Mouse (Mus musculus): ENCODE data around the gene Xrcc4.
A peak's percentile ranks its signal among the peaks of the same experiment; 100 is the strongest.
"Not testable (repeated sequence)": the region's sequence is repeated elsewhere in the genome, so short reads cannot be mapped to it uniquely, and the experiment has no call there.

Gene Xrcc4

DNA sequence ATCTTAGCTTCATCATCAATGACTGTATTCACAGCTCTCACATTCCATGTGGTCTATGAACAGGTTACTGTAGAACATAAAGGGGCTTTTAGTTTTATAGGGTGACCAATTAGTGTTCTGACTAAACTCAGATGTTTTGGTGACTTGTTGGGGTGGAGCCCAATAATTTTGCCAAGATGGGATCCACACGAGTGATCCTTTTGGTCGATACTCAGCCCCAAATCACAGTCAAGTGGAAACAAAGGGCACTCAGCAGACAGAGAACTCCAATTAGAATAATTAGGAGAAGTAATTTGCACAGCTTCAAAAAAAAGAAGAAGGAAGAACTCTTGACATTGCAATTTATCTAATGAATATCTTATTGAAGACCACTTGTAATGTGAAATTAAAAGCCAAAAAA lies 274.9 kb downstream of the Xrcc4 start:
- no peak for DNase-seq (ENCODE audit: low spot score)

DNA sequence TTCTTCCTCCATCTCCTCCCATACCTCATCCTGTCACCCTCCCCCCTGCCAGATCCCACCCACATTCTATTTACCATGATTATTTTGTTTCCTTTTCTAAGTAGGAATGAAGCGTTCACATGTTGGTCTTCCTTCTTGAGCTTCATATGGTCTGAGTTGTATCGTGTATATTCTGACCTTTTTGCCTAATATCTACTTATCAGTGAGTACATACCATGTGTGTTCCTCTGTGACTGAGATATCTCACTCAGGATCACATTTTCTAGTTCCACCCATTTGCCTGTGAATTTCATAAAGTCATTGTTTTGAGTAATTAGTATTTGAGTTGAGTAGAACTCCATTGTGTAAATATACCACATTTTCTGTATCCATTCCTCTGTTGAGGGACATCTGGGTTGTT lies 277.2 kb downstream of the Xrcc4 start:
- no peak for DNase-seq (ENCODE audit: low spot score)

DNA sequence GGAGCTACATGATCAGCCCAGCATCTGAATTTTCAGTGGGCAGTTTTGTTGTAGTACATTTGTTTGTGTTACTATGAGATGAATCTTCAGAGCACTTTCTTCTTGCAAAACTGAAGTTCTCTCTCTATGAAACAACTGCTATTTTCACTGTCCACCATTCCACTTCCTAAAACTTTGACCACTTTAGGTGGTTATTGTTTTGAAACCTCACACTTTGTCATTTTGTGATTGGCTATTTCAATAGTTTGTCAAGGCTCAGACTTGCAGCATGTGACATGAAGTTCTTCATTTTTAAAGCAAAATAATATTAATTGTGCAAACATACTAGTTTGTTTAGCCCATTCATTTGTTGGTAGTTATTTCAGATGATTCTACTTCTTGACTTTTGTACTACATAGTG lies 280.4 kb downstream of the Xrcc4 start:
- no peak for DNase-seq (ENCODE audit: low spot score)

DNA sequence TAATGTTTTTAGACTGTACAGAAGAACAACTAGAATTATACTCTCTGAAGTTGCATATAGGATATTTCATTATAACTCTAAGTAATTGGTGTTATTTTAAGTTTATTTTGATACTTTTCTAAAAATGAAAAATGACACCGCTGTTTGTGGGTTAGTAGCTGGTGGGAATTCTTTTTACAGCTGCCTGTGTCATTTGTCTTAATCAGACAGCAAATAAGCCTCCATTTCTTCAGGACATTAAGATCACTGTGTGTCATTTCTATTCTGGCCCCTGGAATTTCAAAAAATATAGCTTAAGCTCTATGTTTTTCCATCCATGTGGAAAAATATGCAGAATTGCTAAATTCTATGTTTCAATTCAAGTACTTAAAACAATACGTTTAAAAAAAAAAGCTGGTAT lies 287.5 kb downstream of the Xrcc4 start:
- no peak for DNase-seq (ENCODE audit: low spot score)

DNA sequence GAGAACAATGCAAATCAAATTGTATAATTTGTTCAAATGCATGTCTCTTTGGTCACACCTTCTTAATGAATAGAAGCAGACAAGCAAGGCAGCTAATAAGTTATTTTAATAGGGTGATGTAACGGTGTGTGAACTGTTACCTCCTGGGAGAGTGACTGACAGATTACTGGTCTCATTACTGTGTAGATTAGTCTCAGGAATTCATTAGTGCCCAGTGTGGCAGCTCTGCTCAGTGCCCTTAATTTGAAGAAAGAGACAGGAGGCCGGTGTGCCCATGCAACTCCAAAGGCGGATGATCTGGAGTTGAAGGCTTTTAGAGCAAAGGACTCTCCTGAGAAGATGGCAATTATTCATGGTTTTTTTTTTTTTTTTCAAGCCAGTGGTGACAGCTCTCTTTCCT lies 291.7 kb downstream of the Xrcc4 start:
- DNase-seq (ENCODE audit: low spot score) = no peak

DNA sequence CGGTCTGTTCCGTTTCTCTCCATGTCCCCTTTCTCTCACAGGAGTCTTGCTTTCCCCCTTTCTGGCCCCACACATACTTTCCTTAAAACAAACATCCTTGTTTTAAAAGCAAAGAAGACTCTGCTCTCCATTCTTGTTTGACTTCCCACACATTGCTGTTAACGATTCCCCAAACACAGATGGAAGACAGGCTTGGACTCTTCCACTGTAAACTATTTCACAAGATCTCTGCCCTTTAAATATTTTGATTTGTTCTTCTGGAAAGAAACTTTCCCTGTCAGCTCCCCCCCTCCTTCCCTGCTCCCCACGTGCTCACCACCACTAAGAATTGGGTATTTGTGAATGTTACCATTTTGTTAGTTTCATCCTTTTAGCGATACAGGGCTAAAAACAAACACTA lies 297.9 kb downstream of the Xrcc4 start:
- no peak for DNase-seq (ENCODE audit: low spot score)

DNA sequence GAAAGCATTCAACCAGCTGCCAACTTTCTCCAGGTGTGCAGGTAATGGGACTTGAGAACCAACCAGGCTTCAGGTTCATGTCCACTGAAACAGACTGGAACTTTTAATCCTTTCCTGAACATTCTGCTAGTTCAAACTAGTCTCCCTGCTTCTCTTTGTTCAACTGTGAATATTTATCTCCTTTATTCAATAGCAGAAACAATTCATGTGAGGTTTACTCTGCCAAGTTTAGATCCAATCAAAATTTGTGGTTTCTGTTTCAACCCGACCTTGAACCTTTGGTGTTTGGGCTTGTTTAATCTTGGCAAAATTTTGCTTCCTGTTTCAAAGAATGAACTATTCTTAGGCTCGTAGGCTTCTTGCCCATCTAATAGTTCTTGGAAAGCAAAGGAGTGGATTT lies 306.5 kb downstream of the Xrcc4 start:
- no peak for DNase-seq (ENCODE audit: low spot score)

DNA sequence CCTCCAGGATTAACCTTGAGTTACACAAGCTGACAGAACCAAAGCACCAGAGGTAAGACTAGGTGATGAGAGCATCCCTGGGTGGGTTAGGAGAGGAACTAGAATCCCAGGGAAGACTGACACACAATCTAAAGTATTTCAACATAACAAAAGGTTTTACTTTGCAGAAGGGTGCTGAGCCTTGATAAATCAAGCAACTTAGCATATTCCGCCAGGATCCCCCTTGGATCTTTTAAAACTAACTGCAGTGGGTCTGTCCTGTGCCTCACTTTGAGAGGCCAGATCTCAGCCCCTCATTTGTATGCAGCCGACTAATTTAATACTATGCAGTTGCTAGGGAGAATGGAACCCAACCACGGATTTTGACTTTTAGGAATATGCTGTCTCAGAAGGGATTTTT lies 309.1 kb downstream of the Xrcc4 start:
- no peak for DNase-seq (ENCODE audit: low spot score)

DNA sequence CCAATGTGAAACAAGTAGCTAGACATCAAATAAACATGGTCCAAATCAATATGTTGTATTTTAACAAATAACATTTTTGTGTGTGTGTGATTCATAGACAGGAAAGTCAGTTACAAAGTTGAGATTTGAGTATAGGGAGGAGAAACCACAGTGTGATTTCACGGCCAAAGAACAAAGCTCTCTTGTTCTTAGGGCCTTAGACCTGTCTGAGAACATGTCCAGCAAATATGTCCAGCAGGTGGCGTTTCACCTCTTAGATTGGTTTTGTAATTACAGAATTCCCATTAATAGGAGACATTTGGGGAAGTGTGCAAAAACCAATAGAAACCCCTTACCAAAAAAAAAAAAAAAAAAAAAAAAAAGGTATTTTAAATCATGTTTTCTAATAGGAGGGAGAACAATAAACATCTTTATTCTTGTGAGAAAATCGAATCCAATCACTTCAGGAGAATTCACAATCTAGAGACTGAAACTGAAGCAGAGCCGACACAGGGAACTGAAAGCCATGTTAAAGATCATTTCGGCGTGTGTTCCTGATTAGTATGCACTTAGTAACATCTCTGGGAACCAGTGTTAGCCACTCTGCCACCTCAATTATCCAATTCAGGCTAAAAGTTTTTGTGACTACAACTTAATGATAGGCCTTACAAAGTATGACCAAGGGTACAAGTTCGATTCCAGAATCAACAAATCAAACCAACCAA lies 310.0 kb downstream of the Xrcc4 start:
- DNase-seq (ENCODE audit: low spot score) = peak; percentile 56

DNA sequence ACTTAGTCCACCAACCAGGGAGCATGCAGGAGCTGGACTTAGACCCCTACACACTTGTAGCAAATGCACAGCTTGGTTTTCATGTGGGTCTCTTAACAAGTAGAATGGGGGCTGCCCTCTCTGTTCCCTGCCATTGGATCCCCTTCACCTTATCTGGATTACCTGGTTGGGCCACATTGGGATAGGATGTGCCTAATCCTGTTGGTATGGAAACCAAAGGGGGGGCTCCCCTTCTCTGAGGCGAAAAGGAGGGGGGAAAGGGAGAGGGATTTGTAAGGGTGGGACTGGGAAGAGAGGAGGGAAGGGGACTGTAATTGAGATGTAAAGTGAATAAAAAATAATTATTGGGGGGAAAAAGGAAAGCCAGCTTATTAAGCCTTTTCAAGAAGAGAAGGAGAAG lies 311.6 kb downstream of the Xrcc4 start:
- DNase-seq (ENCODE audit: low spot score) = no peak

DNA sequence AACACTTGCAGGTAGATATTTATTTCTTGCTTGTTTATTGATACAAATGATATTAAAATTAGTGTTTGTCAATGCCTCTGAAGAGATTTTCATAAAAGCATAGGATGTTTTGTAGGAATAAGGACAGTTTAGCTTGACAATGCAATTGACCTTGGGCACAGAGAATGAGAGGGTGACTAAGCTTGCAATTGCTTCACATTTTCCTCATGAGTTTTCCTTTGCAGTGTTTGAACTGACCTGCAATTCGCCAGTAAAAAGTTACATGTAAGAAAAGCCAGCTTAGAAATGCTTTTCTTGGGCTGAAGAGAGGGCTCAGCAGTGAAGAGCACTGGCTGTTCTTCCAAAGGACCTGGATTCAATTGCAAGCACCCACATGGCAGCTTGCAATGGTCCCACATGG lies 312.3 kb downstream of the Xrcc4 start:
- DNase-seq (ENCODE audit: low spot score) = no peak

DNA sequence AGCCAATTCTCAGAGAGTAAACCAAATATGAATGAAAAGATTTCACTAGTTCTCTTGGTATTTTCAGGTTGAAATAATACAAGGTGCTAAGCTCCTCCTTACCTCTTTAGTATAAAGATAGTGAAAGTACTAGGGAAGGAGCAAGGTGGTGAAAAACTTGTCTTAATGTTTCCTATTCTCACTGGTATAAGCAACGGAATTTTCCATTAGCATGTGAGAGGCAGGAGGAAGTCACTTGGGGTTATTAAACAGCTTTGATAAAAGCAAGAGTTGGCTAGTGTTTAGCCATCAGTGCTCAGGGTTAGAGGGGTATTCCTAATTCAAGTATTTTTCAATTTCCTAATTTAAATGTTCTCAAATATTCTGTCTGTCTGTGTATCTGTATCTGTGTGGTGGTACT lies 322.9 kb downstream of the Xrcc4 start:
- no peak for DNase-seq (ENCODE audit: low spot score)

DNA sequence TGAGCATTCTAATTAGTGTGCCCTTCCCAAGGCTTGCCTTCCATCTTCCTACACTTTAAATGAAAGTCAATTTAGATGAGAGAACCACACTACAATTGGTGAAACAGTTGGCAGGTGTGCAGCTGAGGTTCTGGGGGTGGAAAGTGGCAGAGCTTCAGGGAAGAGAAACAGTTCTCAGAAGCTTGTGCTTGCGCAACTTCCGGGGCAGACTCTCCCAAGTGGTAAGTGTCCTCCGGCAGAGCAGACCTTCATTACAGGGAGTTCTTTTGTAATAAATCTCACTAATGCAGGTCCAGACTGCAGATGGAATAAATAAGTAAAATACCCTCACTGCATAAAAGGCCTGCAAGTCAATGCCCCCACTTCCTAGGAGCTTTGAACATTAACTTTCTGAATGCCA lies 323.4 kb downstream of the Xrcc4 start:
- DNase-seq (ENCODE audit: low spot score) = no peak

DNA sequence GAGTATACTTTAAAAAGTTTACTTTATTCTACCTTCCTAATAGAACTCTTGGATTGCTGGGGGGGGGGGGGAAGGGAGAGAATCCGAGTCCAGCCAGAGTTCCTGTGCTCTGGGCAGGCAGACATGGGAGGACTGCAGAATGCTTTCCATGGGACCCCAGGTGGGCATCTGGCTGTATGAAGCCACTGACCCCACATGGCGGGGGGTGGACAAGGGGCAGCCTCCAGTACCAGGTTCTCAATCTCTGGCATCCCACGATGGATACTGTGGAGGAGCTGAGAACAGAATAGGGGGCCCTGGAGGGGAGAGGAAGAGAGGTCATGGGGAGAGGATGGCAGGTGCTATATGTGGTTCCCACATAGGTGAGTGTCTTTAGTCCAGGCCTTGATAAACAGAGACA lies 327.1 kb downstream of the Xrcc4 start:
- DNase-seq (ENCODE audit: low spot score) = no peak

DNA sequence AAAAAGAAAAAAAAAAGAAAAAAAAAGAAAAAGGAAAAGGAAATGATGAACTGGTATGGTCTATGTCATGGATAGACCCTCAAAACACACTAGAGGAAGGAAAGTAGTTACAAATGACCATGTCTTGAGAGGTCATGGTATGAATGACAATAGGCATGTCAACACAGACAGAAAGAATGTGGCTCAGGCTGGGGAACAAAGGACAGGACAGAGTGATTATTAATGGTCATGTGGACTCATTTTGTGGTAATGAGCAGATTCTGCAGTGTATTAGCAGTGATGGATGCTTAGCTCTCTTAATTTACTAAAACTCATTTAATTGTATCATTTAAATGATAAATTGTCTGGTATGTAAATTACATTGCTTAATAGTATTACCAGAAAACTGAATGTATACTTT lies 333.1 kb downstream of the Xrcc4 start:
- DNase-seq (ENCODE audit: low spot score) = no peak

DNA sequence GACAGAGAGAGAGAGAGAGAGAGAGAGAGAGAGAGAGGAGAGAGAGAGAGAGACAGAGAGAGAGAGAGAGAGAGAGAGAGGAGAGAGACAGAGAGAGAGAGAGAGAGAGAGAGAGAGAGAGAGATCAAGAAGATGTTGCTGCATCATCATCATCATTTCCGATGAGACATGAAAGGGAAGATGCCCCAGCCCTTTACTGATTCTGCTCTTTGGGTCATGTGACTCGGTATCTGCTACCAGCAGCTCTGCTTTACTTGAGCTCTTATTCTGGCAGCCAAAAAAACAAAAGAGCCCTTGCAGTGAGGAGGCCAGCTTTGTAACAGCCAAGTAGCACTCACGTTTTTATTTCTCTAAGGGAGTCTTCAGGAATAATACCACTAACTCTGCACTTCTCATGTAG lies 338.8 kb downstream of the Xrcc4 start:
- not testable (repeated sequence) for DNase-seq (ENCODE audit: low spot score)

DNA sequence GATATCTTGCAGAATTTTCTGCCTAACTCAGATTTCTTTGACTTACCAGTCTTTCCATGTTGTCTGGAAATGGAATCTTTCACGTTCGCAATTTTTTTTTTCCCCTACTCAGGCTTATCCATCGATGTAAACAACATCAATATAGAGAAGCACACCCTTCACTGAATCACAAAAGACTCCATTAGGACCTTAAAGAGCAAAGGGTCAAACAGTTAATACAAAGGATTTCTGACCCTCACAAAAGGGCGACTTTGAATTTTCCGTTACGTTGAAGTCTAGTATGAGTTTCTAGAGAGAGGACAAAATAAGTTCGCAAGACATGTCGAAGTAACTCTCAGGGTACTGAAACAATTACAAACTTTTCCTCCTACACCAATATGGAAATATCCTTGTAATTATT lies 346.2 kb downstream of the Xrcc4 start:
- no peak for DNase-seq (ENCODE audit: low spot score)

DNA sequence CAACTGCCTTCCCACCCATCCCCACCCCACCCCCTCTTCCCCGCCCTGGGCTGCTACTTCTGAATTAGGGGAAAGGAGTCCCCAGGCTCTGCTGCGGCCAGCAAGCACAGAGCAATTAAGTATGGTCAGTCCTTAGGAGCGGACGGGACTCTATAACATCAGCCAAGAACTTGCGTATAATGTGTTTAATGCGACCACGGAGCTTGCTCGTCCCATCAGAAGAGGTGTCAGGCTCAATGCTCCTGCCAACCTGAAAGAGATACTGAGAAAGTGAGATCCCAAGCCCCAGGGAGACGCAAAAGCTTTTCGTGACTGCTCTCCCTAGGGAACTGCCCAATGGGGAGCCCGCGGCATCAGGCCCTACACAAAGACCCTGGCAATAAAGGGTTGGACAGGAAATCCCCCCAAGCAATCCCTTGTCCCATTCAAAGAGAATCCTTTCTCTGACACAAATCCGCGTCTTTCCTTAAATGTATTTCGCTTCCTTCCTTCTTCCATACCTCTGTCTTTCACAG lies 346.7 kb downstream of the Xrcc4 start:
- no peak for DNase-seq (ENCODE audit: low spot score)

DNA sequence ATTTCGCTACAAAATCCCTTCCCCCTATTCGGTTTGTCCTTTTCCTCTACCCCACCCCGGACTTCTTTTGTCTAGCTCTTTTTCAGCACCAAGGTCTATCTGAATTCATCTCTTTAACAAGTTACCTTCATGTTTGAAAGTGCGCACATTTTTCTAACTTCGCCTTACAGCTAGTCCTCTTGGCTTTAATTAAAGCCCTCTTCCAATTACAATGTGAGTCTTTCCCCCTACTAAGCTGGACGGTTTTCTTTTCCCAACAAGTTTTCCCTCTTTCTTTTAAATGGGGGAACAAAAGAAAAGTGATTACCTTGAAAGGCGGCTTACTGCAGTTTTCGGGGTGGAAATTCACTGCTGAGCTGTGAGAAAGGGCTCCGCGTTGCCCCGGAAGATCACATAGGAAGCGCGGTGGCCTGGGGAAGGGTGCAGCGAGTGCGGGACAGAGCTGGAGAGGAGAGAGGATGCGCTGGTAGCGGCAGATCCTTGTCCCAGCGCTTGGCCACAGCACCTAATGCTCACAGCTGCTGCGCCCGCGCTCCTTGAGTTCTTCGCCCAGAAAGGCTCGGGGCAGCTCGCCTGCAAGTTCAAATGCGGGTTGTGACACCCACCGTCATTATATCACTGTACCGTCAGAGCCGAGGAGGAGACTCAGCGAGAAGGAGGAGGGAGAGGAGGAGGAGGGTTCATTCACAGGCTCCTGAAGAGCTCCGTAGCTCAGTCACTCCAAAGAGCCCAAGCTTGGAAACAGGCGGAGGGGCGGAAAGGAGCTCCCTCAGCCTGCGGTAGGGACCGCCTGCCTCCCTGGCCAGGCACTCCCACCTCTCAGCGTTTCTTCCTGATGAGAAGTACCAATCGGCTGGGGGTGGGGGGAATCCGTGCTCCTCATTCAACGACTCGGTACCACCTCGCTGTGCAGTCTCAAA lies 347.4 kb downstream of the Xrcc4 start, which contains the start of gene Vcan:
TSS of gene Vcan (minus strand) at position 744 of the 920 bp plus-strand sequence.
- DNase-seq (ENCODE audit: low spot score) = no peak

DNA sequence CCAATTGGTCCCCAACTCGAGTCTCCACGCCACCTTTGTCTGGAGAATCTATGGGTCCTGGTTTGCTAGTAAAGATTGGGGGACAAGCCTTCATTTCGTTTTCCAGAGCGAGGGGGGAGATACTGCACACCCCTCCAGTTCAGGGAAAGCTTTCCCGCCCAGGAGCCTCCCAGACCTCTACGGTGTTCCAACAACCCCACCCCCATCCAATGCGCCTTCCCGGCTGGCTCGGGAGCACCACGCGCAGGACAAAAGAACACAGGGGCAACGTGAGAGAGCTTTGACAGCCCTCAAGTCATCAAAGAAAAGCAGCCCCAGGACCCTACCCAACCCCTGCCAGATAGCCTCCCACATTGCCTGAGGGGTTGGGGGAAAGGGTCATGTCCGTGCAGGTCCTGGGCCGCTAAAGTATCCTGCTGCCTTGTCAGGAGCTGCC lies 348.3 kb downstream of the Xrcc4 start:
- no peak for DNase-seq (ENCODE audit: low spot score)

DNA sequence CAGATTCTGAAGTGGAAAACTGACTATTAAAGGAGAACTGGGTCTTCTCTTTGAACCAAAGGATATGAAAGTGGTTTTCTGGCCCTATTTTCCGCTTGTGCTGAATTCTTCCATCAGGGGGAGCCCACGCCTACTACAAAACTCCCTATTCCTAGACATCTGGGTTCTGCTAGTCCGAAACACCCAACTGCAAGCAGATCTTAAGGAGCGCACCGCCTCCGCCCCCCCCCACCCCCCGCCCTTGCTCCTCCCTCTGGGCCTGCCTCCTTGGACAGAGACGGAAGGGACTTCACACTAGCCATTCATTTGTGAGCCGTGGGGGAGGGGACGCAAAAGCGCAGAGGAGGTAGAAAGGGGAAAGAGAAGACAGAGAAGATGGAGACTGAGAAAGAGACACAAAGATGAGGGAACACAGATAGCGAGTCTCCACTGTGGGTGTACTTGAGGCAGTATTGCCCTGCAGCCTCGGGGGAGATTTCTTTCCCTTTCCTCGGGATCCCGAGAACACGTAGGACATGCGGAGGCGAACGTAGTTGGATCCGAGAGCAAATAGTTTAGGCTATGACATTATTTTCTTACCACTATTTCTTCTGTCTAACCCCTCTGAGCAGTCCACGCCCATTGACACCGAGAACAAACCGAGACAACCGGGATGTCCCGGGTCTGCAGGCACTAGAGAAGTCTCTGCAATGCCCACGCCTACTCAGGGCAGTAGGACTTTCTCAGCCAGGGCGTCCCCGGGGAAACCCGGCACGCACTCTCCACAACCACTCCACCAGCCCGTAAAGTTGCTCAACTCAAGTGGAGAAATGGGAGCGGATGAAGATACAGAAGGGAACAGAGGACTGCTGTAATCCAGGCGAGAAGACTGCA lies 348.9 kb downstream of the Xrcc4 start:
- DNase-seq (ENCODE audit: low spot score) = peak; percentile 55

DNA sequence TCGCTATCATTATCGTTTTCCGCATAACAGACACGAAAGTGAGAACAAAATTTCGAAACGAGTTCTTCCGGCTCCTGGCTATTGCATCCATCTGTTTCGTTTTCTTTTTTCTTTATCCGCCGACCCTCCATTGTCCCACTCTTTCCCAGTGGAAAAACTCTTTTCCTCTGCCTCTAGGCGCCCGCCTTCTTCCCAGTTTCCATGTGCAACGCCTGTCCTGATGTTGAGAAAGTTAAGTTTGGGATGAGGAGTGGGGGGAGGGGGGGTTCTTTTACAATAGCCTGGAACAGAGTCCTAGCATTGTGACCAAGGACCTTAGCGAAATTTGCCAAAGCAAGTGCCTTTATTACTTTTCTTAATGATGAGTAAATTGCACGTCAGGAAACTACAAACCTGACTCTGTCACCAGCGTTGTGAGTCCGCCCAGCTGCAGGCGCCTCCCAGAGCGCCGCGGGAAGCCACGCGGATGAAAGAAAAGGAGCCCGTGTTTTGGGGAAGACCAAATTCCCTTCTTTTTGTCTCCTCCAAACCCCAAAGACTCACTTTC lies 349.6 kb downstream of the Xrcc4 start:
- no peak for DNase-seq (ENCODE audit: low spot score)

Measured in layer of hippocampus, adult 9-10 months (tissue).